Mouse (Mus musculus) lung, postnatal 4 days (tissue): ENCODE results near the gene Vmn1r59.
"Not testable (repeated sequence)": the region's sequence is repeated elsewhere in the genome, so short reads cannot be mapped to it uniquely, and the experiment has no call there.

Experiments used
- DNase-seq, 2 experiments: peaks; one replicate each; pipeline ENCODE4 v3.0.0; 2021

Gene Vmn1r59

GRCm38 (mm10) chr7:5456674-5457073 lies at the start of gene Vmn1r59:
Vmn1r59 (minus strand) TSS chr7:5456774.
- DNase-seq, result no peak

GRCm38 (mm10) chr7:5493856-5494255 lies 37.3 kb upstream of the Vmn1r59 start, which contains the start of gene Vmn2r28:
Vmn2r28 (minus strand) TSS chr7:5493956.
- DNase-seq, result not testable (repeated sequence)

- not testable (repeated sequence) for DNase-seq
These were observed 2.6 kb downstream of the Vmn1r59 start for GRCm38 (mm10) chr7:5454011-5454410.

- DNase-seq, result no peak
These were observed 7.9 kb downstream of the Vmn1r59 start for GRCm38 (mm10) chr7:5448627-5449026.

GRCm38 (mm10) chr7:5413296-5413695 lies 43.3 kb downstream of the Vmn1r59 start, which contains the start of gene Vmn1r58:
Vmn1r58 (minus strand) TSS chr7:5413396.
- DNase-seq, result not testable (repeated sequence)

- no peak for DNase-seq
These were observed 50.4 kb downstream of the Vmn1r59 start for GRCm38 (mm10) chr7:5406201-5406600.
